Mouse (Mus musculus) embryonic facial prominence, embryonic 14.5 days (tissue): ENCODE results near the gene Map3k4. TPM values are rescaled to one million over a fixed set of nuclear protein-coding genes. Genes with fewer than 3 reads are reported as not detected.
A peak's percentile ranks its signal among the peaks of the same experiment; 100 is the strongest.

Source experiments
- ATAC-seq: fragments of 200-750 bp; cut with Nextera tagmentation; 2 replicates; pipeline ENCODE4 v1.8.0; 2017; ENCODE audit warnings: low read depth, moderate number of reproducible peaks, moderate TSS enrichment
- DNase-seq: peaks from one replicate; pipeline ENCODE4 v3.0.0-alpha.2; 2015; ENCODE audit warnings: low spot score
- H3K27ac ChIP-seq: fragments of 300-500 bp; sonication (generic); replicated peaks from 2 replicates; pipeline ENCODE4 v1.5.1; 2014; ENCODE audit warnings: low read depth, mild to moderate bottlenecking, low read length, moderate library complexity
- H3K27me3 ChIP-seq: fragments of 300-500 bp; sonication (generic); replicated peaks from 2 replicates; pipeline ENCODE4 v1.6.1; 2014; ENCODE audit warnings: low read length; ENCODE audit not compliant: control insufficient read depth, insufficient read depth
- H3K36me3 ChIP-seq: fragments of 300-500 bp; sonication (generic); 2 replicates; pipeline ENCODE4 v1.6.1; 2014; ENCODE audit warnings: low read length, mixed read lengths; ENCODE audit not compliant: control insufficient read depth, insufficient read depth
- H3K4me1 ChIP-seq: fragments of 300-500 bp; sonication (generic); 2 replicates; pipeline ENCODE4 v1.6.1; 2014; ENCODE audit warnings: antibody characterized with exemption, low read length; ENCODE audit not compliant: control insufficient read depth, insufficient read depth
- H3K4me2 ChIP-seq: fragments of 300-500 bp; sonication (generic); 2 replicates; pipeline ENCODE4 v1.6.1; 2014; ENCODE audit warnings: low read depth, mild to moderate bottlenecking, low read length, moderate library complexity, mixed read lengths
- H3K4me3 ChIP-seq: fragments of 300-500 bp; sonication (generic); 2 replicates; pipeline ENCODE4 v1.5.1; 2014; ENCODE audit warnings: low read depth, mild to moderate bottlenecking, low read length
- H3K9ac ChIP-seq: fragments of 300-500 bp; sonication (generic); 2 replicates; pipeline ENCODE4 v1.6.1; 2014; ENCODE audit warnings: low read depth, mild to moderate bottlenecking, low read length, moderate library complexity, mixed read lengths
- H3K9me3 ChIP-seq: fragments of 300-500 bp; sonication (generic); 2 replicates; pipeline ENCODE4 v1.6.1; 2016; ENCODE audit warnings: low read length; ENCODE audit not compliant: control insufficient read depth
- WGBS: fragments of 180-500 bp; shearing (Covaris S2); extraction: QIAGEN DNeasy Blood & Tissue Kit; methylation state at CpG from one replicate; pipeline ENCODE4 v1.1.7; 2014; 5-methylcytosine and 5-hydroxymethylcytosine counted together
- polyA plus RNA-seq: library from polyadenylated mRNA; unstranded; fragments of >200 nt; fragmentation: Nextera tagmentation; extraction: Ambion mirVana; gene quantifications from 2 replicates; pipeline ENCODE4 v1.2.1, GENCODE M21; 2014

The Map3k4 gene
- polyA plus RNA-seq, 1 experiment from 2014 or later = 34.2 TPM

- Histone ChIP-seq H3K27ac (peak overlapping the region; percentile 36; the same call in 1 of the 2 replicates), H3K9ac (no peak overlapping the region), H3K4me3 (no peak overlapping the region), H3K9me3 (no peaks in the 10 kb centered on the region), H3K36me3 (no peaks in the 10 kb centered on the region), H3K4me2 (no peak overlapping the region), H3K27me3 (no peaks in the 10 kb centered on the region), H3K4me1 (no peaks in the 10 kb centered on the region)
- WGBS = 40% methylated on average over 9 of the region's 9 CpGs
- DNase-seq (peak; percentile 90), ATAC-seq (peak; percentile 77)
Measured at GRCm38 (mm10) chr17:12343702-12344376, 25.2 kb upstream of the Map3k4 start.

GRCm38 (mm10) chr17:12337156-12337555, 18.6 kb upstream of the Map3k4 start:
- no peak for ATAC-seq
- Histone ChIP-seq H3K4me1 (no peaks in the 10 kb centered on the region), H3K4me3 (no peak overlapping the region), H3K27ac (no peak overlapping the region), H3K27me3 (no peaks in the 10 kb centered on the region), H3K36me3 (no peaks in the 10 kb centered on the region), H3K9ac (no peak overlapping the region), H3K4me2 (no peak overlapping the region), H3K9me3 (no peaks in the 10 kb centered on the region)
- WGBS = 74% methylated on average over 4 of the region's 4 CpGs
- no peak for DNase-seq

DNA sequence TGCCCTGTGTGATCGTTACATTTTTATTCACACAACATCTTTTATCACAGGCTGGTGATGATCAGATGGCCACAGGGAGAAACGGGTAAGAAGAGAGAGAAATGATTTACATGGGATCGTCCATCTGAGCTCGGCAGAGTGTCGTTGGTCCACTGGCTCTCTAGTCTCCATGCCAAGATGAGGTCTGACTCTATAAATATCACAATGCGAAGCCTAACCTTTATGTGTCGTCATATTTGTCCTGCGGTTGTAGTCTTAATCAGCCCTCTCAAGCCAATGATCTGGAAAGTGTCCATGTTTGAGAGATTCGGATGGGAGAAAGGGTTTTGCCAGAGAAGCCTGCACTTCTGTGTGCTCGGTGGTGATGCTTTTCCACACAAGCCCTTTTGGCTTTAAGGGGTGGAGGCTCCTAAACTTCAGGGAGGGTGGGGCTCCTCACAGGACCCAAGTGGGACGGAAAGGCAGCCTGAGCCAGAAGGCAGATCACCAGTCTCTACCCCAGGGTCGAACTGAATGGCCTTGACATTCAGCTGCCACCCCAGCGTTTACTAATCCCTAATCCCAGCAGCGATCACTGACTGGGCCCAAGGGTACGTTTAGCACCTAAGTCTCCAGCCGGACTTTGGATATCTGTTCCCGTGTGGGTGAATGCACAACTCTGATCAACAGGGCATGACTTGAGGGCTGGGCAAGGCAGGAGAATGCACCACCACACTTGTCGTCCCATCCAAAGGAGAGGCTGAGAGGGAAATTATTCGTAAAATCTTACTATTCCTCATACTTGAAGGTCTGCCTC, 17.7 kb upstream of the Map3k4 start:
- Histone ChIP-seq H3K36me3 (no peaks in the 10 kb centered on the region), H3K9ac (no peak overlapping the region), H3K27me3 (no peaks in the 10 kb centered on the region), H3K4me3 (no peak overlapping the region), H3K27ac (no peak overlapping the region), H3K4me1 (no peaks in the 10 kb centered on the region), H3K9me3 (no peaks in the 10 kb centered on the region), H3K4me2 (no peak overlapping the region)
- ATAC-seq = no peak
- WGBS = 79% methylated on average over 19 of the region's 19 CpGs
- no peak for DNase-seq

- no peak for DNase-seq
- WGBS = 62% methylated on average over 6 of the region's 6 CpGs
- Histone ChIP-seq H3K9me3 (no peaks in the 10 kb centered on the region), H3K9ac (no peak overlapping the region), H3K27ac (no peak overlapping the region), H3K27me3 (no peaks in the 10 kb centered on the region), H3K4me2 (no peak overlapping the region), H3K4me3 (no peak overlapping the region), H3K36me3 (no peaks in the 10 kb centered on the region), H3K4me1 (no peaks in the 10 kb centered on the region)
- no peak for ATAC-seq
Measured at GRCm38 (mm10) chr17:12335115-12335514, 16.5 kb upstream of the Map3k4 start.

- ATAC-seq (peak; percentile 92), DNase-seq (peak; percentile 91)
- Histone ChIP-seq H3K4me1 (peaks cover 11% of the 10 kb centered on the region), H3K9ac (0 out of 2 replicates have a peak overlapping the region, but pooled peaks have one; percentile 14), H3K27me3 (no peaks in the 10 kb centered on the region), H3K36me3 (no peaks in the 10 kb centered on the region), H3K27ac (peak overlapping the region; percentile 31; the same call in 1 of the 2 replicates), H3K4me3 (no peak overlapping the region), H3K4me2 (peak overlapping the region; percentile 13), H3K9me3 (no peaks in the 10 kb centered on the region)
- WGBS = 24% methylated on average over 14 of the region's 14 CpGs
Measured at GRCm38 (mm10) chr17:12327847-12328518, 9.4 kb upstream of the Map3k4 start.

- Histone ChIP-seq H3K27ac (no peak overlapping the region), H3K9me3 (no peaks in the 10 kb centered on the region), H3K4me2 (no peak overlapping the region), H3K4me1 (0 out of 2 replicates have a peak, but pooled peaks cover 9% of the 10 kb centered on the region), H3K27me3 (no peaks in the 10 kb centered on the region), H3K9ac (no peak overlapping the region), H3K36me3 (no peaks in the 10 kb centered on the region), H3K4me3 (no peak overlapping the region)
- no peak for ATAC-seq
- 83% methylated on average over 7 of the region's 7 CpGs for WGBS
- DNase-seq = no peak
Measured at GRCm38 (mm10) chr17:12319786-12320185, 1.2 kb upstream of the Map3k4 start.

DNA sequence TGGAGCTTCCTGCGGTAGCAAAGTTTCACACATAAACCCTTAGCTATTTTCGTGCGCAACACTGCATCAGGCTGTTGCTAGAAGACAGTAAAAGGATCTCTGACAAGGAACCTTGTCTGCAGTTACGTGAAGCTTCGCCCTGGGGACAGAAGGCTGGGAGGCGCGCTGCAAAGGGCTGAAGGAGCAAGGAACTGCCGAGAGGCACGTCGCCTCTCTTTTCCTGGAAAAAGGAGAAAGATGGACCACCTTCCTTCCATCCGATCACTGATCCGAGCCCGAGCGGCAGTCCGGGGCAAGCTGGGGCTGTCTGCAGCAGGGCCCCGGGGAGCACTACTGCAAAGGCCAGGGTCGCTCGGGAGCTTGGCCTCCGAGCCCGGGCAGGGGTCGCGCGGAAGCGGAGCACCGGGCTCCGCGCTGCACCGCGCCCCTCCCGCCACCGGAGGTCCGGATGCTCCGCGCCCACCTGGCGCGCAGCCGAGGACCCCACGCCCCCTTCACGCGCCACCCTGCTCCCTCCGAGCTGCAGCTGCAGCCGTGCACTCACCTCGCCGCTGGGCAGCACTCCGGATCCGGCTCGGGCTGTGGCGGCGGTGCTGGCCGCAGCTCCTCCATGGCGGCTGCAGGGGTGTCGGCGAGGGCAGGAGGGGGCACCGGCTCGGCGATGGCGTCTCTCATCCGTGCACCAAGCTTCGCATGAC, 493 bp downstream of the Map3k4 start:
- Histone ChIP-seq H3K9me3 (no peaks in the 10 kb centered on the region), H3K36me3 (no peaks in the 10 kb centered on the region), H3K27ac (peak overlapping the region; percentile 97), H3K4me2 (peak overlapping the region; percentile 54), H3K4me1 (peaks cover 12% of the 10 kb centered on the region; the same call in 1 of the 2 replicates), H3K27me3 (no peaks in the 10 kb centered on the region), H3K9ac (peak overlapping the region; percentile 93), H3K4me3 (peak overlapping the region; percentile 99)
- peak; percentile 51 for DNase-seq
- peak; percentile 82 for ATAC-seq
- WGBS = under 1% methylated on average over 26 of the region's 59 CpGs

DNA sequence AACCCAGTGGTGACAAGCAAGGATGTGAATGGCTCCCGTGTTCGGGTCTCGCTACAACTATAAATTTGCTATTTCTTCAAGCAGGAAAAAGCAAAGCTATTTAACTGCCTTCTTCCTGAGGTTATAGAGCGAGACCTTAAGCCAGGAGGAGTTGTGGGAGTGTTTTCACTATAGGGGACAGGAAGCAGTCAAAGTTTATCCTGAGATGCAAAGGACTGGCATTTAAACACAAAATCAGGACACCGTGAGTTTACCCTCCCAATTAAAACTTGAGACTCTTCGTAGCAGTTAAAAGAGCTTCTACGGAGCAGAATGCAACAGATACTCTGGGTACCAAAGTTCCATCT, 1.0 kb downstream of the Map3k4 start:
- H3K4me3 ChIP-seq = peak overlapping the region; percentile 99
- no peaks in the 10 kb centered on the region for H3K36me3 ChIP-seq
- peak overlapping the region; percentile 97 for H3K27ac ChIP-seq
- ATAC-seq = no peak
- no peaks in the 10 kb centered on the region for H3K9me3 ChIP-seq
- H3K9ac ChIP-seq = peak overlapping the region; percentile 93
- H3K27me3 ChIP-seq = no peaks in the 10 kb centered on the region
- no peak for DNase-seq
- H3K4me1 ChIP-seq = peaks cover 12% of the 10 kb centered on the region; the same call in 1 of the 2 replicates
- 4% methylated on average over 7 of the region's 7 CpGs for WGBS
- peak overlapping the region; percentile 54 for H3K4me2 ChIP-seq
